In the genomic region with DNA sequence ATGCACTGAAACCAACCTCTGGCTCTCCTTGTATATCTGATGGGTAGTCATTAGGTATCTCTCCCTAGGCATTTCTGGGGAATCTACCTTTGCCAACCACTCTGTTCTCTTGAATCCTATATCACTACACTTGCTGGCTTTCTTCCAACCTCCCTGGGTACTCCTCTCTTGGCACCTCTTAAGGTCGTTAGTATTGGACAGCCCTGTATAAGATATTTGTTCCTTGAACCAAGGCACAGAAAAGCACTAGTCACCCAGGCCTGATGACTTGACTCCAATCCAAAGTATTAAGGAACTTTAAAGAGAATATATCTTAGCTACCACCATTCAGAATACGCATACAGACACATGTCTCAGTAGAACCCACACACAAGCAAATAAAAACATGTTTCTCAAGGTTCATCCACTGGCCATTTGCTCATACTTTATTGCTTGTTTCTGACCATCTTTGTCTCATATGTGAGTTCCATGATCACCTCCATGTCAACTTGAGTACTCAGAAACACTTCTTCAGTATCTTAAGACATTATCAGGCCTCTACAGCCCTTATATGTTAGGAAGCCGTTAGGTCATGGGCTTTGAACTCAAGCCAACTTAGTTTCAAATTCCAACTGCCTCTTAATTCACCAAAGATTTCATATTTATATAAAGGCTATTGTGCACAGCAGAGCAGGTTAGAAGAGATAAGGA, we compare ENCODE assay signal across 26 mouse cellular contexts. TPM values are rescaled to one million over a fixed set of nuclear protein-coding genes. Genes with fewer than 3 reads are reported as not detected.
DNase-seq lines count a peak whose midpoint lies in the region; ATAC-seq and TF ChIP-seq lines count a peak whose summit lies in the region.
"Had no signal": no experiment of that assay in that cellular context is flagged by ENCODE, and none has a peak within 500 bp of the region (broad histone marks: within the 10 kb centered on the region; RNA-seq: fewer than 3 reads in every experiment).

No protein-coding gene starts in this region.

- H3K27me3 ChIP-seq in lung, embryonic 14.5 days (ENCODE audit: insufficient read depth, low read length) = no peaks in the 10 kb centered on the region
- H3K27me3 ChIP-seq: embryonic facial prominence, embryonic 13.5 days; heart, embryonic 13.5 days; hindbrain, embryonic 12.5 days; intestine, embryonic 15.5 days; Patski had no signal

- no peaks in the 10 kb centered on the region for H3K4me1 ChIP-seq in lung, embryonic 14.5 days (ENCODE audit: insufficient read depth)
- H3K4me1 ChIP-seq: embryonic facial prominence, embryonic 10.5 days; heart, embryonic 10.5 days; hindbrain, embryonic 12.5 days; intestine, embryonic 15.5 days had no signal

- no peak for ATAC-seq in lung, embryonic 14.5 days (ENCODE audit: insufficient read depth)
- ATAC-seq in common myeloid progenitor, adult 5-6 weeks (replicated peaks; ENCODE audit: low read depth, poor library complexity, severe bottlenecking) = 0 out of 2 replicates have a peak, but pooled peaks have one; percentile 15
- ATAC-seq in megakaryocyte progenitor cell, adult 5-6 weeks (replicated peaks; ENCODE audit: poor library complexity) = peak; percentile 69
- ATAC-seq in frontal cortex, adult (ENCODE audit: low TSS enrichment) = no peak
- ATAC-seq: CD4-positive, CD25-positive, alpha-beta regulatory T cell, adult 4 months; forebrain, embryonic 14.5 days; forebrain, postnatal 0 days; hindbrain, embryonic 16.5 days; intestine, embryonic 15.5 days; Patski had no signal

- no peak overlapping the region for H3K27ac ChIP-seq in lung, embryonic 14.5 days (ENCODE audit: low read depth)
- no peak overlapping the region for H3K27ac ChIP-seq in layer of hippocampus, adult 2 months
- H3K27ac ChIP-seq: embryonic facial prominence, embryonic 10.5 days; embryonic facial prominence, embryonic 13.5 days; heart, adult 2 months; heart, embryonic 10.5 days; heart, embryonic 13.5 days; hindbrain, embryonic 12.5 days; intestine, embryonic 15.5 days had no signal

- peak; percentile 47 for DNase-seq in lung, embryonic 14.5 days
- DNase-seq in lung, postnatal 36 days = no peak
- no peak for DNase-seq in layer of hippocampus, adult 2 months (ENCODE audit: low spot score in 2 of 2)
- DNase-seq: adrenal gland, postnatal 10 days; adrenal gland, postnatal 36 days; cerebellum, adult 2 months; cerebellum, adult 9-11 months; cerebellum, postnatal 25 days; embryo, embryonic 11 days; forebrain, postnatal 0 days; gastrocnemius, postnatal 25 days; heart, adult 2 months; heart, postnatal 14 days had no signal

- no peaks in the 10 kb centered on the region for H3K36me3 ChIP-seq in lung, embryonic 14.5 days (ENCODE audit: insufficient read depth)
- H3K36me3 ChIP-seq: embryonic facial prominence, embryonic 10.5 days; embryonic facial prominence, embryonic 13.5 days; heart, embryonic 10.5 days; heart, embryonic 13.5 days; hindbrain, embryonic 12.5 days; intestine, embryonic 15.5 days had no signal

- 60% methylated on average over 3 of the region's 3 CpGs for WGBS in lung, embryonic 14.5 days

- H3K4me2 ChIP-seq in lung, embryonic 14.5 days = no peak overlapping the region
- H3K4me2 ChIP-seq: embryonic facial prominence, embryonic 13.5 days; heart, embryonic 13.5 days; hindbrain, embryonic 12.5 days; intestine, embryonic 15.5 days had no signal

- H3K9me3 ChIP-seq in lung, embryonic 14.5 days (ENCODE audit: low read depth, low read length) = no peaks in the 10 kb centered on the region
- H3K9me3 ChIP-seq: embryonic facial prominence, embryonic 10.5 days; embryonic facial prominence, embryonic 13.5 days; heart, embryonic 10.5 days; heart, embryonic 13.5 days; hindbrain, embryonic 12.5 days; intestine, embryonic 15.5 days had no signal

- no peak overlapping the region for H3K4me3 ChIP-seq in lung, embryonic 14.5 days (ENCODE audit: low read depth, low read length)
- H3K4me3 ChIP-seq in layer of hippocampus, adult 2 months = no peak overlapping the region
- H3K4me3 ChIP-seq: embryonic facial prominence, embryonic 10.5 days; embryonic facial prominence, embryonic 13.5 days; heart, adult 2 months; heart, embryonic 10.5 days; heart, embryonic 13.5 days; hindbrain, embryonic 12.5 days; intestine, embryonic 15.5 days had no signal

- H3K9ac ChIP-seq in lung, embryonic 14.5 days = no peak overlapping the region
- H3K9ac ChIP-seq: embryonic facial prominence, embryonic 13.5 days; forebrain, postnatal 0 days; heart, embryonic 13.5 days; hindbrain, embryonic 12.5 days; intestine, embryonic 15.5 days had no signal

- no peak for TF ChIP-seq CTCF in lung, embryonic 14.5 days (IDR thresholded peaks at IDR 0.05; ENCODE audit: low read depth)
- TF ChIP-seq CTCF in layer of hippocampus, adult 2 months (conservative IDR thresholded peaks at IDR 0.05) = no peak

RNA-seq across cellular contexts. Expression of a gene that starts 18.4 kb away (rescaled TPM):
- polyA plus RNA-seq in lung, embryonic 14.5 days (2014; fragmentation: Nextera tagmentation; extraction: Ambion mirVana) = 16.1 and 17.2 TPM in 2 replicates
- total RNA-seq in common myeloid progenitor, adult 5-6 weeks (2017) = 6.6 and 7.0 TPM in 2 replicates
- total RNA-seq in megakaryocyte progenitor cell, adult 5-6 weeks (2015) = 4.6 and 7.2 TPM in 2 replicates
- 2.0 and 2.9 TPM in 2 replicates for total RNA-seq in megakaryocyte progenitor cell, adult 5-6 weeks (2017)
- 1 to 10 TPM; 6.2 to 8.0 TPM for total RNA-seq in layer of hippocampus, adult 2 months (2021)

RNA-seq across cellular contexts. Expression of a gene that starts 48.5 kb away (rescaled TPM):
- polyA plus RNA-seq in lung, embryonic 14.5 days (2014; fragmentation: Nextera tagmentation; extraction: Ambion mirVana) = 127 and 132 TPM in 2 replicates
- 6.5 and 7.7 TPM in 2 replicates for total RNA-seq in common myeloid progenitor, adult 5-6 weeks (2017)
- total RNA-seq in megakaryocyte progenitor cell, adult 5-6 weeks (2015) = 2.6 and 2.8 TPM in 2 replicates
- total RNA-seq in megakaryocyte progenitor cell, adult 5-6 weeks (2017) = 1.0 and 4.2 TPM in 2 replicates
- 1 to 10 TPM; 6.0 to 9.0 TPM for total RNA-seq in layer of hippocampus, adult 2 months (2021)
- polyA plus RNA-seq: CD4-positive, CD25-positive, alpha-beta regulatory T cell, adult 4 months had no signal

Comparison
In these comparisons a context has a peak if more than half of its experiments do, and no peak if none do; other contexts are left out.
1. ATAC-seq: peak in common myeloid progenitor, adult 5-6 weeks (single experiment) and megakaryocyte progenitor cell, adult 5-6 weeks (single experiment); none in lung, embryonic 14.5 days (single experiment) and frontal cortex, adult (single experiment).